Mouse (Mus musculus) cerebellum, adult 2 months (tissue): ENCODE data around the gene Plekhb1.

ENCODE experiments used
- CTCF ChIP-seq: fragments of 200-500 bp; IDR thresholded peaks from 2 replicates; pipeline ENCODE4 v1.5.1; 2011; ENCODE audit warnings: low read depth, mild to moderate bottlenecking, control low read depth, low read length, moderate library complexity, borderline replicate concordance; ENCODE audit not compliant: insufficient read depth
- POLR2A ChIP-seq: fragments of 200-500 bp; IDR thresholded peaks from 2 replicates; pipeline ENCODE4 v1.6.1; 2011; ENCODE audit warnings: low read length, control low read depth, borderline replicate concordance; ENCODE audit not compliant: insufficient read depth

DNA sequence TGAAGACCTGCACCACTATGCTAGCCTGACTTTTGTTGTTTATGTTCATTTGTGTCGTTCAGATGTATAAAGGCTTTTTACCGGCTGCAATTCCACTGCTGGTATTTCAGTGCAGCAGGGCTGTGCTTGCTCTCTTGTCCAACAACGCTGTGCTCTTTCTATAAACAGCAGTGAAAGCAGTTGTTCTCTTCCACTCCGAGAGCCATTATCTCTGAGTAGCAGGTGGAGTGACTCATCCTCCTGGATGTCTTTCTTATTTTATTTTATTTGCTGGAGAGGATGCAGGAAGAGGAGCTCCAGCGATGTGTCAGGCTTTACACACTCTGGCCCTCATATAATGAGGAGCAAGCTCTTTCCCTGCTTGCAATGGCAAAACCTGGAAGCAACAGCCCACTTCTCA lies 62.0 kb downstream of the Plekhb1 start:
- TF ChIP-seq CTCF (no peak), POLR2A (no peak)
